Mouse (Mus musculus): ENCODE data around the gene Ccdc83. TPM values are rescaled to one million over a fixed set of nuclear protein-coding genes. Genes with fewer than 3 reads are reported as not detected.

The Ccdc83 gene
- total RNA-seq, 2 experiments from 2014 or later, result not detected

Other genes starting within 250 kb of the Ccdc83 start
- 100 to 1,000 TPM; 207 to 219 TPM for gene Picalm, start 135.6 kb downstream of the Ccdc83 start, total RNA-seq (2021)
- gene Sytl2, start 36.5 kb upstream of the Ccdc83 start, total RNA-seq (2021), result 10 to 100 TPM in 1 of 2 experiments, 1 to 10 TPM in 1; 7.3 to 13.7 TPM
- gene Ccdc89, start 160.8 kb upstream of the Ccdc83 start, total RNA-seq (2021), result under 1 TPM; 0.24 to 0.48 TPM
- 10 to 100 TPM; 52.5 to 66.9 TPM for gene Crebzf, start 177.0 kb upstream of the Ccdc83 start, total RNA-seq (2021)
- 10 to 100 TPM; 68.0 to 75.9 TPM for gene Tmem126a, start 191.5 kb upstream of the Ccdc83 start, total RNA-seq (2021)
- gene Tmem126b, start 210.2 kb upstream of the Ccdc83 start, total RNA-seq (2021), result 10 to 100 TPM; 15.9 to 22.6 TPM
- 10 to 100 TPM; 40.3 to 65.7 TPM for gene Dlg2, start 210.9 kb upstream of the Ccdc83 start, total RNA-seq (2021)

Measured in adrenal gland, postnatal 10 days (tissue).